Mouse (Mus musculus) olfactory bulb, adult 2 months (tissue): ENCODE measurements around the gene Sh3bp5. TPM values are rescaled to one million over a fixed set of nuclear protein-coding genes. Genes with fewer than 3 reads are reported as not detected.

Experiments used
- H3K27ac ChIP-seq: fragments of 200-500 bp; 2 replicates; pipeline ENCODE4 v1.5.1; 2012; ENCODE audit warnings: low read depth, low read length; ENCODE audit not compliant: insufficient read depth
- H3K4me1 ChIP-seq: fragments of 200-500 bp; 2 replicates; pipeline ENCODE4 v1.6.1; 2012; ENCODE audit warnings: low read length; ENCODE audit not compliant: control insufficient read depth, insufficient read depth
- H3K4me3 ChIP-seq: fragments of 200-500 bp; 2 replicates; pipeline ENCODE4 v1.5.1; 2012; ENCODE audit warnings: mild to moderate bottlenecking, low read depth, low read length, moderate library complexity; ENCODE audit not compliant: insufficient read depth
- CTCF ChIP-seq: fragments of 200-500 bp; IDR thresholded peaks from 2 replicates; pipeline ENCODE4 v1.5.1; 2012; ENCODE audit warnings: low read depth, mild to moderate bottlenecking, low read length, moderate library complexity; ENCODE audit not compliant: insufficient read depth
- POLR2A ChIP-seq: fragments of 200-500 bp; IDR thresholded peaks from 2 replicates; pipeline ENCODE4 v1.6.1; 2012; ENCODE audit warnings: mild to moderate bottlenecking, low read depth, low read length, moderate library complexity; ENCODE audit not compliant: insufficient read depth
- WGBS: fragments of 180-500 bp; shearing (Covaris S2); methylation state at CpG from one replicate; pipeline ENCODE4 v1.1.7; 2018; 5-methylcytosine and 5-hydroxymethylcytosine counted together
- polyA plus RNA-seq: library from polyadenylated mRNA; stranded (reverse); fragments of >200 nt; gene quantifications from 2 replicates; pipeline ENCODE4 v1.2.4, GENCODE M21; 2012; ENCODE audit warnings: low replicate concordance; ENCODE audit not compliant: missing spikeins, insufficient read depth, insufficient read length

The Sh3bp5 gene
- polyA plus RNA-seq, 1 experiment = not detected

GRCm38 (mm10) chr14:31400246-31400645 lies 35.6 kb downstream of the Sh3bp5 start:
- TF ChIP-seq POLR2A = no peak
- TF ChIP-seq CTCF = no peak
- H3K4me3 ChIP-seq = no peak overlapping the region
- no peak overlapping the region for H3K27ac ChIP-seq
- WGBS = 89% methylated on average over 7 of the region's 7 CpGs
- peaks cover 14% of the 10 kb centered on the region; the same call in 1 of the 2 replicates for H3K4me1 ChIP-seq

- no peak overlapping the region for H3K27ac ChIP-seq
- 91% methylated on average over 3 of the region's 3 CpGs for whole genome bisulfite sequencing
- no peak overlapping the region for H3K4me3 ChIP-seq
- TF ChIP-seq POLR2A (no peak), CTCF (no peak)
- H3K4me1 ChIP-seq = peaks cover 14% of the 10 kb centered on the region; the same call in 1 of the 2 replicates
Measured at GRCm38 (mm10) chr14:31399271-31399670, 36.6 kb downstream of the Sh3bp5 start.

GRCm38 (mm10) chr14:31398819-31399218 lies 37.1 kb downstream of the Sh3bp5 start:
- H3K4me1 ChIP-seq = peaks cover 14% of the 10 kb centered on the region; the same call in 1 of the 2 replicates
- TF ChIP-seq CTCF (no peak), POLR2A (no peak)
- 89% methylated on average over 11 of the region's 11 CpGs for WGBS
- no peak overlapping the region for H3K4me3 ChIP-seq
- no peak overlapping the region for H3K27ac ChIP-seq

GRCm38 (mm10) chr14:31397791-31398595 lies 37.9 kb downstream of the Sh3bp5 start:
- no peak overlapping the region for H3K27ac ChIP-seq
- WGBS = 81% methylated on average over 9 of the region's 9 CpGs
- H3K4me1 ChIP-seq = peaks cover 17% of the 10 kb centered on the region
- no peak overlapping the region for H3K4me3 ChIP-seq
- TF ChIP-seq CTCF (no peak), POLR2A (no peak)

GRCm38 (mm10) chr14:31397353-31397752 lies 38.5 kb downstream of the Sh3bp5 start:
- no peak overlapping the region for H3K4me3 ChIP-seq
- H3K27ac ChIP-seq = no peak overlapping the region
- peaks cover 18% of the 10 kb centered on the region for H3K4me1 ChIP-seq
- TF ChIP-seq CTCF (no peak), POLR2A (no peak)
- WGBS = 61% methylated on average over 12 of the region's 12 CpGs

GRCm38 (mm10) chr14:31396428-31396827 lies 39.5 kb downstream of the Sh3bp5 start:
- Histone ChIP-seq H3K4me1 (peaks cover 18% of the 10 kb centered on the region), H3K4me3 (no peak overlapping the region), H3K27ac (no peak overlapping the region)
- WGBS = 86% methylated on average over 2 of the region's 2 CpGs
- TF ChIP-seq POLR2A (no peak), CTCF (no peak)

GRCm38 (mm10) chr14:31395629-31396199 lies 40.2 kb downstream of the Sh3bp5 start:
- TF ChIP-seq CTCF (no peak), POLR2A (no peak)
- Histone ChIP-seq H3K27ac (no peak overlapping the region), H3K4me1 (peaks cover 16% of the 10 kb centered on the region), H3K4me3 (no peak overlapping the region)
- WGBS = 68% methylated on average over 7 of the region's 7 CpGs

- Histone ChIP-seq H3K4me3 (no peak overlapping the region), H3K4me1 (peaks cover 16% of the 10 kb centered on the region), H3K27ac (no peak overlapping the region)
- TF ChIP-seq CTCF (no peak), POLR2A (no peak)
- 93% methylated on average over 9 of the region's 9 CpGs for WGBS
Measured at GRCm38 (mm10) chr14:31394822-31395532, 40.9 kb downstream of the Sh3bp5 start.

- H3K4me3 ChIP-seq = no peak overlapping the region
- WGBS = 90% methylated on average over 7 of the region's 7 CpGs
- H3K4me1 ChIP-seq = peaks cover 16% of the 10 kb centered on the region
- TF ChIP-seq CTCF (no peak), POLR2A (no peak)
- no peak overlapping the region for H3K27ac ChIP-seq
Measured at GRCm38 (mm10) chr14:31393936-31394630, 41.8 kb downstream of the Sh3bp5 start.

GRCm38 (mm10) chr14:31393546-31393890 lies 42.4 kb downstream of the Sh3bp5 start:
- Histone ChIP-seq H3K4me3 (no peak overlapping the region), H3K4me1 (peaks cover 16% of the 10 kb centered on the region), H3K27ac (no peak overlapping the region)
- 75% methylated on average over 3 of the region's 3 CpGs for WGBS
- TF ChIP-seq CTCF (no peak), POLR2A (no peak)
